Mouse (Mus musculus) liver, postnatal 0 days (tissue): ENCODE data around the gene Mis12.

ENCODE experiments used
- CTCF ChIP-seq: sonication (generic); IDR thresholded peaks from 2 replicates; pipeline ENCODE4 v1.5.1; 2016; ENCODE audit warnings: antibody characterized with exemption, low read depth
- EP300 ChIP-seq: IDR thresholded peaks from 2 replicates; pipeline ENCODE4 v1.6.1; 2016; ENCODE audit warnings: antibody characterized with exemption, low read depth, mild to moderate bottlenecking

DNA sequence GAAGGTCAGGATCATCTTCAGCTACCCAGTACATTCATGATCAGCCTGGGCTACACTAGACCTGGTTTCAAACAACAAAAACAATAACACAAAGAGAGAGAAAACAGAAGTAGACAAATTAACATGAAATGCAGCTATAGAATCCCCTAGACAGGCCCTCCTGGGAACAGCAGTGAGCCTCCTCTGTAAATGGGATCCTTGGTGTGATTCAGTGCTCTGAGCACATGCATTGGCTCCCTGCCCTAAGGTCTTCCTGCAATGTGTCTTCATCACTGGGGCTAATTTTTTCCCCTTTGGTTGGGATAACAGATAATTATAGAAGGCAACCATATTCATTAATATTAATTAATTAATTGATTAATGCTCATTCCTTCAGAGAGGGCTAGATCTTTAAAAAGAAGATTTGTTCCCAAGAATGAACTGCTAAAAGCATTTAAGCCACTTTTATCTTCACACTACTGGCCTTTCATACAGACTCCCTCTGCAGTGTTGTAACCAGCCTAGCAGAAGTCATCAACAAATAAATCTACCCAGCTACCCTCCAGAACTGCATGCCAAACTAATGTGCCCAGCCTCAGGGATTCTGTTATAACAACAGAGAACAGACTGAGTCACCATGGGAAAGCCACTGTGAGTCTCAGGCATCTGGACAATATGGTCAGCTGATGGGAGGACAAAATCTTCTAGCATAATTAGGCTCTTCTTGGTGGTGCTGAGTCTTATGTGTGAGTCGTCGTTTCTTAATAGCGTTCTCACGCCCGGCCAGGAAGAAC is 20.3 kb downstream of the Mis12 start:
- TF ChIP-seq CTCF = no peak
- no peak for TF ChIP-seq EP300
